Mouse (Mus musculus) megakaryocyte, embryonic 14.5 days (primary cell): ENCODE results near the gene Sec24c.

Experiments used
- FLI1 ChIP-seq: IDR thresholded peaks from 2 replicates; pipeline ENCODE4 v1.6.1; 2012; ENCODE audit warnings: low read length, inconsistent platforms, mixed read lengths
- GATA1 ChIP-seq: IDR thresholded peaks from 3 replicates; pipeline ENCODE4 v1.6.1; 2012; ENCODE audit warnings: mixed read lengths, low read length, inconsistent platforms, borderline replicate concordance

GRCm38 (mm10) chr14:20637818-20638574, 36.1 kb upstream of the Sec24c start:
- TF ChIP-seq GATA1, result no peak
- TF ChIP-seq FLI1, result no peak
